Comparison of ENCODE assay signal across 15 mouse cellular contexts in the genomic region with DNA sequence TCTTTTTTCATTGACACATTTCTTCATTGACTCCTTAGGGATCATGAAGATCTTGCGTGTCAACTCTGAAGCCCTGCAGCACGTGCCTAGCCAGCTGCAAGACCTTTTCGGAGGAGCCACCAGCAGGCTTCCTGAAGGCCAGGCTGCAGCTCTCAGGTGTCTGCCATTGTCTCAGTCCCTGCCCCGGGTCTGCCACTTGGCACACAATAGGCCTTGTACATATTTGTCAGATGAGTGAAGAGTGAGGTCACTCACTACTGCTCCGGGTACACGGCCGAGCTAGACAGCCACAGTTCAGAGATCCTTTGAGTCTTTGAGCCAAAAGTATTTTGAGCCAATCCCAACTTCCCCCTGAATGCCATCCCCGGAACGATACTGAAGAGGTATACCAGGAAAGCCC. TPM values are rescaled to one million over a fixed set of nuclear protein-coding genes. Genes with fewer than 3 reads are reported as not detected.
A peak's percentile ranks its signal among the peaks of the same experiment; 100 is the strongest.
DNase-seq lines count a peak whose midpoint lies in the region; ATAC-seq and TF ChIP-seq lines count a peak whose summit lies in the region.
"Had no signal": no experiment of that assay in that cellular context is flagged by ENCODE, and none has a peak within 500 bp of the region (broad histone marks: within the 10 kb centered on the region; RNA-seq: fewer than 3 reads in every experiment).

No protein-coding gene starts in this region.

- no peak for TF ChIP-seq CTCF in embryonic fibroblast, embryonic 13.5 days (IDR thresholded peaks at IDR 0.05; ENCODE audit: borderline replicate concordance, insufficient read depth, low read length)

- H3K4me3 ChIP-seq in midbrain, embryonic 10.5 days = no peak overlapping the region
- no peak overlapping the region for H3K4me3 ChIP-seq in midbrain, embryonic 16.5 days (ENCODE audit: low read depth, low read length)
- H3K4me3 ChIP-seq in embryonic fibroblast, embryonic 13.5 days (ENCODE audit: insufficient read depth, low read length) = no peak overlapping the region
- H3K4me3 ChIP-seq in stomach, embryonic 16.5 days (replicated peaks; ENCODE audit: low read length) = no peak overlapping the region
- H3K4me3 ChIP-seq: midbrain, embryonic 13.5 days; neural tube, embryonic 13.5 days had no signal

- H3K9ac ChIP-seq in midbrain, embryonic 16.5 days (ENCODE audit: low read depth, low read length) = no peak overlapping the region
- 0 out of 2 replicates have a peak overlapping the region, but pooled peaks have one; percentile 14 for H3K9ac ChIP-seq in stomach, embryonic 16.5 days (ENCODE audit: low read length)
- H3K9ac ChIP-seq: midbrain, embryonic 13.5 days; neural tube, embryonic 13.5 days had no signal

- H3K4me1 ChIP-seq in midbrain, embryonic 10.5 days = peaks cover 34% of the 10 kb centered on the region
- H3K4me1 ChIP-seq in midbrain, embryonic 16.5 days (ENCODE audit: control insufficient read depth, insufficient read depth, low read length) = no peaks in the 10 kb centered on the region
- H3K4me1 ChIP-seq in embryonic fibroblast, embryonic 13.5 days (ENCODE audit: control insufficient read depth, insufficient read depth, low read length) = peaks cover 28% of the 10 kb centered on the region
- H3K4me1 ChIP-seq in stomach, embryonic 16.5 days (ENCODE audit: control insufficient read depth, insufficient read depth, low read length) = peaks cover 11% of the 10 kb centered on the region

- TF ChIP-seq POLR2A in embryonic fibroblast, embryonic 13.5 days (IDR thresholded peaks at IDR 0.05; ENCODE audit: low read depth, low read length) = no peak

- H3K9me3 ChIP-seq in midbrain, embryonic 10.5 days (replicated peaks) = no peaks in the 10 kb centered on the region
- H3K9me3 ChIP-seq in midbrain, embryonic 16.5 days (replicated peaks; ENCODE audit: control insufficient read depth, low read length, poor library complexity, severe bottlenecking) = no peaks in the 10 kb centered on the region
- no peaks in the 10 kb centered on the region for H3K9me3 ChIP-seq in stomach, embryonic 16.5 days (replicated peaks; ENCODE audit: control insufficient read depth, low read length)
- H3K9me3 ChIP-seq: midbrain, embryonic 13.5 days; neural tube, embryonic 13.5 days had no signal

- no peak overlapping the region for H3K4me2 ChIP-seq in midbrain, embryonic 16.5 days (ENCODE audit: low read length)
- no peak overlapping the region for H3K4me2 ChIP-seq in stomach, embryonic 16.5 days (ENCODE audit: low read depth, low read length)
- H3K4me2 ChIP-seq: midbrain, embryonic 13.5 days; neural tube, embryonic 13.5 days had no signal

- 61% methylated on average over 9 of the region's 9 CpGs for WGBS in midbrain, embryonic 10.5 days
- WGBS in midbrain, embryonic 16.5 days = 57% methylated on average over 9 of the region's 9 CpGs
- WGBS in stomach, embryonic 16.5 days = 52% methylated on average over 9 of the region's 9 CpGs

- H3K27me3 ChIP-seq in midbrain, embryonic 10.5 days (ENCODE audit: low read depth, poor library complexity, severe bottlenecking) = peaks cover 89% of the 10 kb centered on the region
- H3K27me3 ChIP-seq in midbrain, embryonic 16.5 days (ENCODE audit: control insufficient read depth, insufficient read depth, low read depth, low read length) = no peaks in the 10 kb centered on the region
- no peaks in the 10 kb centered on the region for H3K27me3 ChIP-seq in stomach, embryonic 16.5 days (ENCODE audit: control insufficient read depth, insufficient read depth, low read length)
- H3K27me3 ChIP-seq: neural tube, embryonic 13.5 days had no signal

- no peak for ATAC-seq in midbrain, embryonic 16.5 days
- ATAC-seq in stomach, embryonic 16.5 days (ENCODE audit: insufficient read depth, low FRiP score) = peak; percentile 37; the same call in 1 of the 2 replicates
- no peak for ATAC-seq in granulocyte monocyte progenitor cell, adult 5-6 weeks (replicated peaks; ENCODE audit: poor library complexity, severe bottlenecking)
- ATAC-seq: forebrain, embryonic 16.5 days; midbrain, embryonic 13.5 days had no signal

- H3K36me3 ChIP-seq in midbrain, embryonic 10.5 days = no peaks in the 10 kb centered on the region
- no peaks in the 10 kb centered on the region for H3K36me3 ChIP-seq in midbrain, embryonic 16.5 days (ENCODE audit: control insufficient read depth, insufficient read depth, low read length)
- no peaks in the 10 kb centered on the region for H3K36me3 ChIP-seq in stomach, embryonic 16.5 days (ENCODE audit: control insufficient read depth, insufficient read depth, low read length)
- H3K36me3 ChIP-seq: midbrain, embryonic 13.5 days; neural tube, embryonic 13.5 days had no signal

- peak; percentile 70 for DNase-seq in adrenal gland, adult 2 months
- no peak for DNase-seq in adrenal gland, adult 8-10 months
- no peak for DNase-seq in midbrain, embryonic 10.5 days (ENCODE audit: low spot score)
- DNase-seq in left cerebral cortex, adult 18-20 months (ENCODE audit: low spot score in 2 of 2) = no peak
- DNase-seq: kidney, adult 2 months; left cerebral cortex, postnatal 4 days; right cerebral cortex, postnatal 14 days had no signal

- H3K27ac ChIP-seq in midbrain, embryonic 10.5 days (replicated peaks) = 0 out of 2 replicates have a peak overlapping the region, but pooled peaks have one; percentile 38
- no peak overlapping the region for H3K27ac ChIP-seq in midbrain, embryonic 16.5 days (ENCODE audit: low read length)
- peak overlapping the region; percentile 92 for H3K27ac ChIP-seq in embryonic fibroblast, embryonic 13.5 days (ENCODE audit: insufficient read depth, low read length)
- peak overlapping the region; percentile 75 for H3K27ac ChIP-seq in stomach, embryonic 16.5 days (ENCODE audit: low read length)
- H3K27ac ChIP-seq: midbrain, embryonic 13.5 days; neural tube, embryonic 13.5 days had no signal

RNA-seq across cellular contexts. Expression of gene Lif, which starts 45.7 kb away (rescaled TPM):
- under 1 TPM; 0.06 to 0.24 TPM for total RNA-seq in adrenal gland, adult 2 months (2021)
- polyA plus RNA-seq in adrenal gland, adult 2 months (2012; rRNA removed) = 0.43 and 1.0 TPM in 2 replicates
- total RNA-seq in adrenal gland, adult 8-10 months (2022) = 1 to 10 TPM in 1 of 4 experiments, under 1 TPM in 2, not detected in 1; 0.15 to 1.0 (median 0.34) TPM
- polyA plus RNA-seq in midbrain, embryonic 10.5 days (2016; fragmentation: Nextera tagmentation; extraction: Ambion mirVana) = 0.21 TPM in 1 of 2 replicates, not detected in the other
- polyA plus RNA-seq in midbrain, embryonic 16.5 days (2015; fragmentation: Nextera tagmentation; extraction: Ambion mirVana) = 0.06 TPM in 1 of 2 replicates, not detected in the other
- 17.0 and 20.3 TPM in 2 replicates for polyA plus RNA-seq in embryonic fibroblast, embryonic 13.5 days (2011; ENCODE audit: insufficient read length, low read depth, missing spikeins)
- 1.0 and 1.1 TPM in 2 replicates for polyA plus RNA-seq in stomach, embryonic 16.5 days (2015; fragmentation: Nextera tagmentation; extraction: Ambion mirVana)
- total RNA-seq in granulocyte monocyte progenitor cell, adult 5-6 weeks (2014; fragmentation: Nextera tagmentation) = 0.38 and 0.56 TPM in 2 replicates
- 0.86 and 1.2 TPM in 2 replicates for total RNA-seq in granulocyte monocyte progenitor cell, adult 5-6 weeks (2017)
- total RNA-seq in left cerebral cortex, adult 18-20 months (2021) = 1 to 10 TPM; 1.3 to 1.6 TPM
- polyA plus RNA-seq: hindbrain, embryonic 11.5 days; neural tube, embryonic 13.5 days had no signal
